7 mouse cellular contexts compared by ENCODE assay signal in genomic region chr2:92883039-92883911, GRCm38 (mm10). TPM values are rescaled to one million over a fixed set of nuclear protein-coding genes. Genes with fewer than 3 reads are reported as not detected.
DNase-seq lines count a peak whose midpoint lies in the region; ATAC-seq lines count a peak whose summit lies in the region.

No protein-coding gene starts in this region.

- peak; percentile 57 for ATAC-seq in forebrain, embryonic 16.5 days
- ATAC-seq in hindbrain, embryonic 15.5 days (ENCODE audit: low FRiP score, low read depth) = peak; percentile 64; the same call in 1 of the 2 replicates

- H3K4me1 ChIP-seq in forebrain, embryonic 16.5 days (replicated peaks; ENCODE audit: control insufficient read depth, insufficient read depth, low read length) = no peaks in the 10 kb centered on the region; the same call in 1 of the 2 replicates
- H3K4me1 ChIP-seq in hindbrain, embryonic 15.5 days (replicated peaks) = peaks cover 14% of the 10 kb centered on the region
- H3K4me1 ChIP-seq in megakaryocyte, embryonic 14.5 days = peaks cover 11% of the 10 kb centered on the region

- no peak overlapping the region for H3K9ac ChIP-seq in forebrain, embryonic 16.5 days (replicated peaks; ENCODE audit: low read depth, low read length)
- no peak overlapping the region for H3K9ac ChIP-seq in hindbrain, embryonic 15.5 days

- H3K27me3 ChIP-seq in forebrain, embryonic 16.5 days (replicated peaks; ENCODE audit: control insufficient read depth, insufficient read depth, low read length) = no peaks in the 10 kb centered on the region
- H3K27me3 ChIP-seq in hindbrain, embryonic 15.5 days = no peaks in the 10 kb centered on the region
- H3K27me3 ChIP-seq in megakaryocyte, embryonic 14.5 days (replicated peaks) = peaks cover 73% of the 10 kb centered on the region

- no peaks in the 10 kb centered on the region for H3K36me3 ChIP-seq in forebrain, embryonic 16.5 days (ENCODE audit: control insufficient read depth, insufficient read depth)
- no peaks in the 10 kb centered on the region for H3K36me3 ChIP-seq in hindbrain, embryonic 15.5 days
- H3K36me3 ChIP-seq in megakaryocyte, embryonic 14.5 days (replicated peaks; ENCODE audit: low read length) = no peaks in the 10 kb centered on the region

- peak; percentile 76 for DNase-seq in NIH3T3 (ENCODE audit: low read depth)
- peak; percentile 51 for DNase-seq in cerebellum, adult 11 months
- DNase-seq in layer of hippocampus, postnatal 25 days (ENCODE audit: extremely low spot score in 1 of 2, low spot score in 1 of 2) = peak; percentile 46 to 70
- peak; percentile 75 for DNase-seq in right cerebral cortex, postnatal 4 days

- H3K4me2 ChIP-seq in forebrain, embryonic 16.5 days (ENCODE audit: low read length) = no peak overlapping the region
- H3K4me2 ChIP-seq in hindbrain, embryonic 15.5 days = peak overlapping the region; percentile 35

- no peak overlapping the region for H3K27ac ChIP-seq in forebrain, embryonic 16.5 days (ENCODE audit: low read length)
- H3K27ac ChIP-seq in hindbrain, embryonic 15.5 days (replicated peaks) = peak overlapping the region; percentile 10; the same call in 1 of the 2 replicates

- WGBS in forebrain, embryonic 16.5 days = 3% methylated on average over 15 of the region's 15 CpGs
- 2% methylated on average over 15 of the region's 15 CpGs for WGBS in hindbrain, embryonic 15.5 days

- H3K4me3 ChIP-seq in forebrain, embryonic 16.5 days (replicated peaks; ENCODE audit: low read length) = no peak overlapping the region
- no peak overlapping the region for H3K4me3 ChIP-seq in hindbrain, embryonic 15.5 days
- H3K4me3 ChIP-seq in megakaryocyte, embryonic 14.5 days (replicated peaks) = peak overlapping the region; percentile 29

- H3K9me3 ChIP-seq in forebrain, embryonic 16.5 days (ENCODE audit: control insufficient read depth, low read length) = no peaks in the 10 kb centered on the region
- no peaks in the 10 kb centered on the region for H3K9me3 ChIP-seq in hindbrain, embryonic 15.5 days
- H3K9me3 ChIP-seq in megakaryocyte, embryonic 14.5 days = no peaks in the 10 kb centered on the region

RNA-seq across cellular contexts. Expression of gene Syt13, which starts 31.6 kb away (rescaled TPM):
- 11.5 and 24.0 TPM in 2 replicates for polyA plus RNA-seq in forebrain, embryonic 16.5 days (2015; fragmentation: Nextera tagmentation; extraction: Ambion mirVana)
- 46.5 and 49.9 TPM in 2 replicates for polyA plus RNA-seq in hindbrain, embryonic 15.5 days (2015; fragmentation: Nextera tagmentation; extraction: Ambion mirVana)
- total RNA-seq in layer of hippocampus, postnatal 25 days (2021) = 100 to 1,000 TPM; 141 to 161 TPM
- polyA plus RNA-seq in megakaryocyte, embryonic 14.5 days (2012; ENCODE audit: insufficient read depth, low replicate concordance) = 39.6 and 41.0 TPM in 2 replicates
